23 mouse cellular contexts compared by ENCODE assay signal in genomic region chr14:118220885-118221284, GRCm38 (mm10). TPM values are rescaled to one million over a fixed set of nuclear protein-coding genes. Genes with fewer than 3 reads are reported as not detected.
DNase-seq lines count a peak whose midpoint lies in the region; ATAC-seq and TF ChIP-seq lines count a peak whose summit lies in the region.
"Had no signal": no experiment of that assay in that cellular context is flagged by ENCODE, and none has a peak within 500 bp of the region (broad histone marks: within the 10 kb centered on the region; RNA-seq: fewer than 3 reads in every experiment).

No protein-coding gene starts in this region.

- peak; percentile 22 for DNase-seq in embryo, embryonic 10.5 days (ENCODE audit: low spot score)
- no peak for DNase-seq in embryo, embryonic 9.5 days (ENCODE audit: extremely low spot score)
- no peak for DNase-seq in liver, embryonic 14.5 days (ENCODE audit: low read depth in 3 of 3, low spot score in 3 of 3)
- DNase-seq in MEL (ENCODE audit: low read depth, low spot score): peak; percentile 36
- peak; percentile 14 for DNase-seq in retina, postnatal 1 day
- DNase-seq in forebrain, embryonic 11.5 days (ENCODE audit: low spot score): no peak
- DNase-seq: adrenal gland, postnatal 36 days; cerebellum, postnatal 25 days; gastrocnemius, postnatal 25 days; kidney, adult 18-20 months; lung, postnatal 36 days; spleen, adult 18-20 months; thymus, postnatal 36 days had no signal

- 50% methylated on average over 1 of the region's 1 CpGs for WGBS in liver, embryonic 14.5 days (ENCODE audit: insufficient replicate concordance)
- 57% methylated on average over 1 of the region's 1 CpGs for WGBS in liver, embryonic 12.5 days (ENCODE audit: insufficient replicate concordance)
- WGBS in neural tube, embryonic 15.5 days: 92% methylated on average over 1 of the region's 1 CpGs
- WGBS in forebrain, embryonic 11.5 days: 89% methylated on average over 1 of the region's 1 CpGs

- ATAC-seq in liver, embryonic 14.5 days (ENCODE audit: insufficient read depth): no peak
- ATAC-seq in liver, embryonic 12.5 days: no peak
- ATAC-seq in neural tube, embryonic 15.5 days (ENCODE audit: low FRiP score): no peak
- no peak for ATAC-seq in forebrain, embryonic 11.5 days (replicated peaks; ENCODE audit: low FRiP score)
- ATAC-seq: forebrain, embryonic 14.5 days; midbrain, embryonic 16.5 days had no signal

- TF ChIP-seq CTCF in liver, embryonic 14.5 days (IDR thresholded peaks at IDR 0.05; ENCODE audit: low read depth): peak; percentile 34; the same call in 1 of the 2 replicates
- TF ChIP-seq CTCF in MEL (IDR thresholded peaks at IDR 0.05 in 2 of 3, conservative IDR thresholded peaks at IDR 0.05 in 1 of 3; ENCODE audit: control insufficient read depth in 1 of 3, insufficient read depth in 1 of 3, low read depth in 2 of 3, low read length in 3 of 3, poor library complexity in 1 of 3, severe bottlenecking in 1 of 3): peak in 1 of 3 experiments; percentile 54; a peak in 3 of 6 replicates

- no peak for TF ChIP-seq POLR2A in MEL (IDR thresholded peaks at IDR 0.05; ENCODE audit: control insufficient read depth in 1 of 2, insufficient read depth in 1 of 2, low read depth in 1 of 2, low read length in 2 of 2, poor library complexity in 1 of 2)

- H3K36me3 ChIP-seq in liver, embryonic 14.5 days (replicated peaks; ENCODE audit: control insufficient read depth, insufficient read depth, low read depth): no peaks in the 10 kb centered on the region
- no peaks in the 10 kb centered on the region for H3K36me3 ChIP-seq in liver, embryonic 12.5 days
- H3K36me3 ChIP-seq in MEL (ENCODE audit: control insufficient read depth in 1 of 2, insufficient read depth in 2 of 2, low read length in 2 of 2): no peaks in the 10 kb centered on the region
- H3K36me3 ChIP-seq in neural tube, embryonic 15.5 days: no peaks in the 10 kb centered on the region
- no peaks in the 10 kb centered on the region for H3K36me3 ChIP-seq in forebrain, embryonic 11.5 days (ENCODE audit: control insufficient read depth, insufficient read depth, low read length)
- H3K36me3 ChIP-seq: heart, embryonic 12.5 days; neural tube, embryonic 12.5 days had no signal

- H3K79me2 ChIP-seq in MEL (ENCODE audit: control insufficient read depth, insufficient read depth, low read length, poor library complexity): no peaks in the 10 kb centered on the region

- no peaks in the 10 kb centered on the region for H3K4me1 ChIP-seq in liver, embryonic 14.5 days (replicated peaks; ENCODE audit: control insufficient read depth in 2 of 2, insufficient read depth in 2 of 2, low read length in 1 of 2)
- no peaks in the 10 kb centered on the region for H3K4me1 ChIP-seq in liver, embryonic 12.5 days
- H3K4me1 ChIP-seq in MEL (ENCODE audit: control insufficient read depth in 1 of 2, insufficient read depth in 2 of 2, low read length in 2 of 2): no peaks in the 10 kb centered on the region
- H3K4me1 ChIP-seq in neural tube, embryonic 15.5 days: peaks cover 7% of the 10 kb centered on the region
- peaks cover 9% of the 10 kb centered on the region for H3K4me1 ChIP-seq in forebrain, embryonic 11.5 days (replicated peaks; ENCODE audit: control insufficient read depth, insufficient read depth, low read length)

- H3K27ac ChIP-seq in liver, embryonic 14.5 days: no peak overlapping the region
- no peak overlapping the region for H3K27ac ChIP-seq in liver, embryonic 12.5 days
- H3K27ac ChIP-seq in MEL (ENCODE audit: control insufficient read depth, low read depth, low read length): no peak overlapping the region
- no peak overlapping the region for H3K27ac ChIP-seq in neural tube, embryonic 15.5 days (replicated peaks)
- no peak overlapping the region for H3K27ac ChIP-seq in forebrain, embryonic 11.5 days (ENCODE audit: low read depth, low read length)
- H3K27ac ChIP-seq: neural tube, embryonic 12.5 days had no signal

- H3K9ac ChIP-seq in liver, embryonic 14.5 days (replicated peaks): no peak overlapping the region
- no peak overlapping the region for H3K9ac ChIP-seq in liver, embryonic 12.5 days
- H3K9ac ChIP-seq in MEL (ENCODE audit: control insufficient read depth, low read depth, low read length, poor library complexity, severe bottlenecking): no peak overlapping the region
- H3K9ac ChIP-seq in neural tube, embryonic 15.5 days (replicated peaks): no peak overlapping the region
- no peak overlapping the region for H3K9ac ChIP-seq in forebrain, embryonic 11.5 days (ENCODE audit: low read length)
- H3K9ac ChIP-seq: heart, embryonic 12.5 days; neural tube, embryonic 12.5 days had no signal

- no peaks in the 10 kb centered on the region for H3K9me3 ChIP-seq in liver, embryonic 14.5 days (ENCODE audit: control insufficient read depth, low read length)
- no peaks in the 10 kb centered on the region for H3K9me3 ChIP-seq in liver, embryonic 12.5 days (replicated peaks)
- no peaks in the 10 kb centered on the region for H3K9me3 ChIP-seq in MEL (replicated peaks; ENCODE audit: insufficient read depth, low read length)
- no peaks in the 10 kb centered on the region for H3K9me3 ChIP-seq in neural tube, embryonic 15.5 days (replicated peaks)
- H3K9me3 ChIP-seq in forebrain, embryonic 11.5 days (ENCODE audit: control insufficient read depth, low read length): no peaks in the 10 kb centered on the region; the same call in 1 of the 2 replicates
- H3K9me3 ChIP-seq: heart, embryonic 12.5 days; neural tube, embryonic 12.5 days had no signal

- peaks cover 24% of the 10 kb centered on the region for H3K27me3 ChIP-seq in liver, embryonic 14.5 days (ENCODE audit: control insufficient read depth, insufficient read depth, low read length)
- H3K27me3 ChIP-seq in liver, embryonic 12.5 days (replicated peaks): peaks cover 55% of the 10 kb centered on the region
- H3K27me3 ChIP-seq in MEL (ENCODE audit: control insufficient read depth in 1 of 2, insufficient read depth in 2 of 2, low read length in 2 of 2): peaks cover 0 to 2% of the 10 kb centered on the region in 2 experiments; a peak in 1 of 4 replicates
- peaks cover 34% of the 10 kb centered on the region for H3K27me3 ChIP-seq in neural tube, embryonic 15.5 days (replicated peaks)
- peaks cover 15% of the 10 kb centered on the region for H3K27me3 ChIP-seq in forebrain, embryonic 11.5 days (ENCODE audit: control insufficient read depth, insufficient read depth, low read length)

- no peak for TF ChIP-seq EP300 in liver, embryonic 14.5 days (IDR thresholded peaks at IDR 0.05; ENCODE audit: low read depth)
- no peak for TF ChIP-seq EP300 in MEL (IDR thresholded peaks at IDR 0.05; ENCODE audit: low read depth in 1 of 2, low read length in 2 of 2)

- H3K4me2 ChIP-seq in liver, embryonic 14.5 days (ENCODE audit: low read depth): no peak overlapping the region
- H3K4me2 ChIP-seq in liver, embryonic 12.5 days: no peak overlapping the region
- H3K4me2 ChIP-seq in neural tube, embryonic 15.5 days: no peak overlapping the region
- H3K4me2 ChIP-seq in forebrain, embryonic 11.5 days (ENCODE audit: low read depth, low read length, severe bottlenecking): no peak overlapping the region
- H3K4me2 ChIP-seq: heart, embryonic 12.5 days; neural tube, embryonic 12.5 days had no signal

- TF ChIP-seq RAD21 in MEL (IDR thresholded peaks at IDR 0.05; ENCODE audit: low read depth, low read length): peak; percentile 63

- no peak overlapping the region for H3K4me3 ChIP-seq in liver, embryonic 14.5 days (ENCODE audit: insufficient read depth in 1 of 2, low read depth in 2 of 2, low read length in 2 of 2)
- H3K4me3 ChIP-seq in liver, embryonic 12.5 days: no peak overlapping the region
- H3K4me3 ChIP-seq in MEL (ENCODE audit: control insufficient read depth in 1 of 2, insufficient read depth in 1 of 2, low read depth in 2 of 2, low read length in 2 of 2): no peak overlapping the region
- H3K4me3 ChIP-seq in neural tube, embryonic 15.5 days (replicated peaks): no peak overlapping the region
- H3K4me3 ChIP-seq in forebrain, embryonic 11.5 days (ENCODE audit: low read depth, low read length): no peak overlapping the region
- H3K4me3 ChIP-seq: heart, embryonic 12.5 days; neural tube, embryonic 12.5 days had no signal

TF ChIP-seq in MEL, 35 proteins besides CTCF, POLR2A, EP300 and RAD21:
- TF ChIP-seq MYB (IDR thresholded peaks at IDR 0.05; ENCODE audit: low read depth, low read length) (no peak), POLR2AphosphoS2 (IDR thresholded peaks at IDR 0.05; ENCODE audit: low read length) (no peak), ZC3H11A (IDR thresholded peaks at IDR 0.05; ENCODE audit: low read depth, low read length) (peak; percentile 38; the same call in 1 of the 2 replicates), SMC3 (IDR thresholded peaks at IDR 0.05; ENCODE audit: low read depth, low read length) (peak; percentile 64)

RNA-seq across cellular contexts. Expression of gene Sox21, which starts 15.9 kb away (rescaled TPM):
- polyA plus RNA-seq in liver, embryonic 14.5 days (2012; rRNA removed): 0.01 TPM in 1 of 2 replicates, not detected in the other
- polyA plus RNA-seq in liver, embryonic 14.5 days (2014; fragmentation: Nextera tagmentation; extraction: Ambion mirVana): not detected in 2 replicates
- polyA plus RNA-seq in liver, embryonic 12.5 days (2016; fragmentation: Nextera tagmentation; extraction: Ambion mirVana): 0.02 TPM in 1 of 2 replicates, not detected in the other
- not detected in 2 replicates for total RNA-seq in MEL (2012; rRNA removed)
- not detected for polyA plus RNA-seq in MEL (2012; ENCODE audit: insufficient read depth in 1 of 2, insufficient read length in 2 of 2, low read depth in 1 of 2, low replicate concordance in 2 of 2, missing spikeins in 1 of 2)
- 2.8 and 3.7 TPM in 2 replicates for polyA plus RNA-seq in neural tube, embryonic 15.5 days (2015; fragmentation: Nextera tagmentation; extraction: Ambion mirVana)
- polyA plus RNA-seq in forebrain, embryonic 11.5 days (2014; fragmentation: Nextera tagmentation; extraction: Ambion mirVana): 21.6 and 23.8 TPM in 2 replicates
- total RNA-seq: gastrocnemius, postnatal 25 days; liver, adult 2 months had no signal
- polyA plus RNA-seq: liver, adult 2 months had no signal

RNA-seq across cellular contexts. Expression of gene Gm9376, which starts 45.9 kb away (rescaled TPM):
- not detected in 2 replicates for polyA plus RNA-seq in liver, embryonic 14.5 days (2012; rRNA removed)
- not detected in 2 replicates for polyA plus RNA-seq in liver, embryonic 14.5 days (2014; fragmentation: Nextera tagmentation; extraction: Ambion mirVana)
- polyA plus RNA-seq in liver, embryonic 12.5 days (2016; fragmentation: Nextera tagmentation; extraction: Ambion mirVana): not detected in 2 replicates
- not detected in 2 replicates for total RNA-seq in MEL (2012; rRNA removed)
- not detected for polyA plus RNA-seq in MEL (2012; ENCODE audit: insufficient read depth in 1 of 2, insufficient read length in 2 of 2, low read depth in 1 of 2, low replicate concordance in 2 of 2, missing spikeins in 1 of 2)
- not detected in 2 replicates for polyA plus RNA-seq in neural tube, embryonic 15.5 days (2015; fragmentation: Nextera tagmentation; extraction: Ambion mirVana)
- not detected in 2 replicates for polyA plus RNA-seq in forebrain, embryonic 11.5 days (2014; fragmentation: Nextera tagmentation; extraction: Ambion mirVana)
- total RNA-seq: adrenal gland, postnatal 36 days; gastrocnemius, postnatal 25 days; left cerebral cortex, adult 8-10 months; liver, adult 2 months had no signal
- polyA plus RNA-seq: C2C12; forebrain, embryonic 14.5 days; heart, embryonic 12.5 days; hindbrain, embryonic 11.5 days; liver, adult 2 months; midbrain, embryonic 16.5 days; neural tube, embryonic 12.5 days had no signal

Comparison
In these comparisons a context has a peak if more than half of its experiments do, and no peak if none do; other contexts are left out.
1. DNase-seq: peak in embryo, embryonic 10.5 days (single experiment), MEL (single experiment) and retina, postnatal 1 day (single experiment); none in embryo, embryonic 9.5 days (single experiment), liver, embryonic 14.5 days (0 of 3) and forebrain, embryonic 11.5 days (single experiment).